Mouse (Mus musculus) brown adipose tissue, adult 24 weeks (tissue): ENCODE measurements around the gene Sec24b. TPM values are rescaled to one million over a fixed set of nuclear protein-coding genes. Genes with fewer than 3 reads are reported as not detected.

Experiments
- H3K27ac ChIP-seq: fragments of 200-500 bp; replicated peaks from 2 replicates; pipeline ENCODE4 v1.5.1; 2012; ENCODE audit warnings: low read depth, mild to moderate bottlenecking, low read length
- H3K4me1 ChIP-seq: fragments of 200-500 bp; 2 replicates; pipeline ENCODE4 v1.6.1; 2012; ENCODE audit warnings: low read length, mixed read lengths; ENCODE audit not compliant: control insufficient read depth, insufficient read depth, insufficient read length
- H3K4me3 ChIP-seq: fragments of 200-500 bp; 2 replicates; pipeline ENCODE4 v1.5.1; 2012; ENCODE audit warnings: low read depth, mild to moderate bottlenecking, low read length, moderate library complexity; ENCODE audit not compliant: insufficient read depth
- polyA plus RNA-seq: library from polyadenylated mRNA; stranded (reverse); fragments of >200 nt; gene quantifications from 2 replicates; pipeline ENCODE4 v1.2.4, GENCODE M21; 2012; ENCODE audit not compliant: missing spikeins, insufficient read depth, insufficient read length

Sec24b gene
- polyA plus RNA-seq, 1 experiment: 23.6 TPM

DNA sequence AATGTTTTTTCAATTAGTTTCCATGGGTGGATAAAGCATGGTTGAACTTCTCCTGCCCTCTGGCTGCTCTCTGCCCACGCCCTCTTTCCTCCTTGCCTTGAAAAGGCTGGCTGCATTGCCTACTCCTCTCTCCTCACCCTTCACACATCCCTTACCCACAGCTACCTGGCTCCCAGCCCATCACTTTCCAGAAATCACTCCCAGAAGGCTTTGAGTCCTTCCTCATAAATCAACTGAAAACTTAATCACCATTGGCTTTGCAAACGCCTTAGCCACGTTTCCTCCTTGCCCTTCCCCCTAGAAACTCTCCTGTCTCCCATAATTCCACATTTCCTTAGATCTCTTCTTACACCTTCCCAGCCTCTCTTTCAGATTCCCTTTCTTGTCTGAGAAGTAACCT is 123.5 kb downstream of the Sec24b start:
- Histone ChIP-seq H3K4me3 (no peak overlapping the region), H3K4me1 (no peaks in the 10 kb centered on the region), H3K27ac (no peak overlapping the region)

DNA sequence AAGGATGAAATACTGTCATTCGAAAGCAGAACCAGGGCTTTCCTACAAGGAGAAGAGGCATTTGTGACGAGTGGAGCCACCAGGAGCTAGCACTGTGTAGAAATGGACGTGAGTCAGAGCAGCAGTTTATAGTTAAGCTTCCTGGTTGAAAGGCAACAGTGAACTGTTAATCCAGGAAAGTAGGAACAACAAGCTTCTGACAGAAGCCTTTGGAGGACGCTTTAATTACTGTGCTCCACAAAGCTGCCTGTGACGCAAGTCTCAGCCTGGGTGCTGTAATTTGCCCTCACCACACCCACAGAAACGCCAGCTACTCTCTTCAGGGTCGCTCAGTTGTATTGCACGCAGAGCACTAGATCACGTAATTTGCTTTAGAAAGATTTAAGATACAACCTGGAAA is 124.8 kb downstream of the Sec24b start:
- H3K27ac ChIP-seq: no peak overlapping the region
- no peaks in the 10 kb centered on the region for H3K4me1 ChIP-seq
- no peak overlapping the region for H3K4me3 ChIP-seq

Other genes starting within 250 kb of the Sec24b start
- not detected in 2 replicates for gene Rrh, start 239.0 kb downstream of the Sec24b start, polyA plus RNA-seq
- 15.3 and 17.7 TPM in 2 replicates for gene Gar1, start 230.2 kb downstream of the Sec24b start, polyA plus RNA-seq
- not detected in 2 replicates for gene Cfi, start 225.7 kb downstream of the Sec24b start, polyA plus RNA-seq
- gene Pla2g12a, start 182.9 kb downstream of the Sec24b start, polyA plus RNA-seq: 62.0 and 68.4 TPM in 2 replicates
- gene Casp6, start 160.1 kb downstream of the Sec24b start, polyA plus RNA-seq: 16.9 and 21.3 TPM in 2 replicates
- gene Mcub, start 91.3 kb downstream of the Sec24b start, polyA plus RNA-seq: 1.1 and 3.3 TPM in 2 replicates
- gene Col25a1, start 69.9 kb upstream of the Sec24b start, polyA plus RNA-seq: not detected in 2 replicates